Mouse (Mus musculus): Measurements from ENCODE around the gene Ttc28. TPM values are rescaled to one million over a fixed set of nuclear protein-coding genes. Genes with fewer than 3 reads are reported as not detected.

Ttc28 gene
- total and polyA plus RNA-seq, 3 experiments, result 0.21 to 0.89 (median 0.28) TPM

- H3K4me2 ChIP-seq (ENCODE audit: insufficient read depth, low read depth, poor library complexity, severe bottlenecking), result no peak overlapping the region
- H3K4me3 ChIP-seq (replicated peaks in 1 of 3; ENCODE audit: low read depth in 2 of 3, low read length in 2 of 3, poor library complexity in 1 of 3), result no peak overlapping the region
- no peaks in the 10 kb centered on the region for H3K9me3 ChIP-seq (replicated peaks; ENCODE audit: low read length)
- dilution Hi-C loops (cut with MboI; ENCODE audit: extremely low pct_ligation_motif_present, extremely low pct_unique_long_range_greater_than_20kb, low sequenced_read_pairs), result no loop called here
- H3K9ac ChIP-seq (ENCODE audit: insufficient read depth, low read depth), result no peak overlapping the region
- DNase-seq (ENCODE audit: extremely low read depth), result no peak
- TF ChIP-seq MXI1 (IDR thresholded peaks at IDR 0.05; ENCODE audit: low read depth, low read length) (no peak), ETS1 (conservative IDR thresholded peaks at IDR 0.05; ENCODE audit: low read depth, low read length) (no peak), MYC (IDR thresholded peaks at IDR 0.05; ENCODE audit: low read depth, low read length) (no peak), KAT2A (IDR thresholded peaks at IDR 0.05; ENCODE audit: insufficient replicate concordance, low read length) (no peak), BHLHE40 (IDR thresholded peaks at IDR 0.05; ENCODE audit: low read depth, low read length) (no peak), HCFC1 (IDR thresholded peaks at IDR 0.05; ENCODE audit: low read depth, low read length) (no peak), IRF4 (IDR thresholded peaks at IDR 0.05; ENCODE audit: low read depth, low read length) (no peak), GABPA (IDR thresholded peaks at IDR 0.05; ENCODE audit: insufficient replicate concordance, low read depth, low read length) (no peak), EP300 (IDR thresholded peaks at IDR 0.05; ENCODE audit: low read length) (no peak), JUN (IDR thresholded peaks at IDR 0.05; ENCODE audit: insufficient read depth, low read depth, low read length) (no peak), ZC3H11A (IDR thresholded peaks at IDR 0.05; ENCODE audit: low read depth, low read length) (no peak), MAX (IDR thresholded peaks at IDR 0.05; ENCODE audit: low read length) (no peak), ZMIZ1 (IDR thresholded peaks at IDR 0.05; ENCODE audit: low read depth, low read length) (no peak)
- H3K79me2 ChIP-seq (replicated peaks; ENCODE audit: control insufficient read depth, extremely low read depth, insufficient read depth, poor library complexity, severe bottlenecking), result no peaks in the 10 kb centered on the region
- no peak overlapping the region for H3K27ac ChIP-seq (ENCODE audit: insufficient read depth, low read depth)
- H3K36me3 ChIP-seq (replicated peaks in 1 of 2; ENCODE audit: control insufficient read depth in 1 of 2, insufficient read depth in 1 of 2, low read length in 1 of 2), result no peaks in the 10 kb centered on the region
- peaks cover 21% of the 10 kb centered on the region for H3K27me3 ChIP-seq (replicated peaks)
- in situ Hi-C loops (cut with MboI; ENCODE audit: low pct_ligation_motif_present, low pct_unique_long_range_greater_than_20kb, low sequenced_read_pairs), result loop anchor here (25.0 kb wide), 1 partner anchor 194 kb away; no protein-coding TSS in a partner anchor
- peaks cover 1 to 3% of the 10 kb centered on the region in 2 experiments; a peak in 3 of 4 replicates for H3K4me1 ChIP-seq (ENCODE audit: control insufficient read depth in 1 of 2, insufficient read depth in 2 of 2)
Measured at GRCm38 (mm10) chr5:111205817-111206216, 326.2 kb downstream of the Ttc28 start.

DNA sequence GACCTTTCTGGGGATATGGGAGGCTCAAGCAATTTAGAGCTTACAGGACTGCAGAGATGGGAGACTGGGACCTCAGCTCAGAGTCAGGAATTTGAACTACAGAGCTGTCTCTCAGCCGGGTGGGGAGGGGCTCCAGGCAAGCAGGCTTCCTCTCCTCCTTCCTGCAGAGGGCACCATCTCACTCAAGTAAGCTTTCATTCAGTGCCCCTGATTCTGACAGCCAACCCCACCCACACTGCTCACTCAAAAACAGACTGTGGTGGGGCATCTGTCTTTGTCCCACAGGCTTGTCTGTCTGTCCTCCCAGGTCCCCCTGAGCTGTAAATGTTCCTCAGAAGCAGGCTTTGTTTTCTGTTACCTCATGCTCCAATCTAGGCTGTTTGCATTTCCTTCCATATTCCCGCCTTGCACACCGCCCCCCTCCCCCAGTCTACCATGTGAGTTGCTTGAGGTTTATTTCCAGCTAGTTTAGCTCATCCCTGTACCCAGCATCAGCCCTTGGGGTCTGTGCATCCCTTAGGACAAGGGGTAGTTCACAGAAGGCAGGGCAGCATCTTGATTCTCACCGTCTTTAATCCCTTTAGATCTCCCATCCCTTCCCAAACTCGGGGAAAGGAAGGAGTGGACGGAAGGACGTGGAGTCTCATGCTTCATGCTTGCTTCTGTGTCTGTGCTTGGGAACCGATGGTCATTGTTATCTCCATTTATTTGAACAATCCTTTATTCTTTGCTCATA, 328.5 kb downstream of the Ttc28 start:
- no peaks in the 10 kb centered on the region for H3K36me3 ChIP-seq (replicated peaks in 1 of 2; ENCODE audit: control insufficient read depth in 1 of 2, insufficient read depth in 1 of 2, low read length in 1 of 2)
- no peaks in the 10 kb centered on the region for H3K79me2 ChIP-seq (replicated peaks; ENCODE audit: control insufficient read depth, extremely low read depth, insufficient read depth, poor library complexity, severe bottlenecking)
- in situ Hi-C loops (cut with MboI; ENCODE audit: low pct_ligation_motif_present, low pct_unique_long_range_greater_than_20kb, low sequenced_read_pairs) (loop anchor here (25.0 kb wide), 1 partner anchor 196 kb away; no protein-coding TSS in a partner anchor), dilution Hi-C loops (cut with MboI; ENCODE audit: extremely low pct_ligation_motif_present, extremely low pct_unique_long_range_greater_than_20kb, low sequenced_read_pairs) (no loop called here)
- H3K27ac ChIP-seq (ENCODE audit: insufficient read depth, low read depth), result no peak overlapping the region
- TF ChIP-seq TBP (conservative IDR thresholded peaks at IDR 0.05; ENCODE audit: low read depth, low read length), result no peak
- no peak; the same call in 1 of the 2 replicates for TF ChIP-seq RAD21 (IDR thresholded peaks at IDR 0.05; ENCODE audit: low read depth, low read length)
- TF ChIP-seq MAX (IDR thresholded peaks at IDR 0.05; ENCODE audit: low read length), result no peak
- no peak for TF ChIP-seq ZNF384 (IDR thresholded peaks at IDR 0.05; ENCODE audit: low read depth, low read length)
- TF ChIP-seq CTCF (conservative IDR thresholded peaks at IDR 0.05 in 1 of 2, IDR thresholded peaks at IDR 0.05 in 1 of 2; ENCODE audit: low read depth in 2 of 2, low read length in 2 of 2), result peak in 1 of 2 experiments; percentile 33; a peak in 2 of 4 replicates
- no peak for TF ChIP-seq NRF1 (IDR thresholded peaks at IDR 0.05; ENCODE audit: low read depth, low read length)
- no peak for TF ChIP-seq BHLHE40 (IDR thresholded peaks at IDR 0.05; ENCODE audit: low read depth, low read length)
- TF ChIP-seq SMC3 (IDR thresholded peaks at IDR 0.05; ENCODE audit: low read depth, low read length), result peak; percentile 10; the same call in 1 of the 2 replicates
- no peak for TF ChIP-seq MXI1 (IDR thresholded peaks at IDR 0.05; ENCODE audit: low read depth, low read length)
- H3K27me3 ChIP-seq (replicated peaks), result peaks cover 19% of the 10 kb centered on the region
- no peak overlapping the region for H3K4me3 ChIP-seq (replicated peaks in 1 of 3; ENCODE audit: low read depth in 2 of 3, low read length in 2 of 3, poor library complexity in 1 of 3)
- H3K4me1 ChIP-seq (ENCODE audit: control insufficient read depth in 1 of 2, insufficient read depth in 2 of 2), result no peaks in the 10 kb centered on the region
- peak; percentile 23 for DNase-seq (ENCODE audit: extremely low read depth)
- no peak overlapping the region for H3K4me2 ChIP-seq (ENCODE audit: insufficient read depth, low read depth, poor library complexity, severe bottlenecking)
- H3K9ac ChIP-seq (ENCODE audit: insufficient read depth, low read depth), result no peak overlapping the region
- no peaks in the 10 kb centered on the region for H3K9me3 ChIP-seq (replicated peaks; ENCODE audit: low read length)

Measured in CH12.LX (cell line).